8 mouse cellular contexts compared by ENCODE assay signal in genomic region chr9:37430582-37430981, GRCm38 (mm10). TPM values are rescaled to one million over a fixed set of nuclear protein-coding genes. Genes with fewer than 3 reads are reported as not detected.
A peak's percentile ranks its signal among the peaks of the same experiment; 100 is the strongest.
DNase-seq lines count a peak whose midpoint lies in the region; ATAC-seq lines count a peak whose summit lies in the region.

No protein-coding gene starts in this region.

- no peak overlapping the region for H3K27ac ChIP-seq in hindbrain, embryonic 11.5 days (ENCODE audit: low read depth, low read length)

- no peak overlapping the region; the same call in 1 of the 2 replicates for H3K4me3 ChIP-seq in hindbrain, embryonic 11.5 days (ENCODE audit: low read depth, low read length)

- no peaks in the 10 kb centered on the region for H3K36me3 ChIP-seq in hindbrain, embryonic 11.5 days (ENCODE audit: control insufficient read depth, insufficient read depth, low read length)

- peak overlapping the region; percentile 19; the same call in 1 of the 2 replicates for H3K4me2 ChIP-seq in hindbrain, embryonic 11.5 days (replicated peaks; ENCODE audit: low read depth, low read length)

- DNase-seq in Muller cell, postnatal 12 days (ENCODE audit: inconsistent ontology term): peak; percentile 68
- DNase-seq in cerebellum, adult 8-10 months: peak; percentile 77
- peak; percentile 89 to 90 for DNase-seq in frontal cortex, postnatal 10 days (ENCODE audit: low spot score in 2 of 2)
- peak; percentile 96 for DNase-seq in hindbrain, embryonic 11.5 days (ENCODE audit: low spot score)
- peak; percentile 93 for DNase-seq in layer of hippocampus, adult 9-11 months
- peak; percentile 88 for DNase-seq in lung, postnatal 14 days
- DNase-seq in retina, adult 2 months (ENCODE audit: low read depth, low spot score): peak; percentile 56
- peak; percentile 77 for DNase-seq in thymus, postnatal 25 days

- ATAC-seq in hindbrain, embryonic 11.5 days (ENCODE audit: low FRiP score): peak; percentile 72

- H3K9ac ChIP-seq in hindbrain, embryonic 11.5 days (ENCODE audit: low read depth, low read length): no peak overlapping the region

- H3K4me1 ChIP-seq in hindbrain, embryonic 11.5 days (replicated peaks; ENCODE audit: control insufficient read depth, insufficient read depth, low read length): peaks cover 5% of the 10 kb centered on the region

- 2% methylated on average over 12 of the region's 12 CpGs for WGBS in hindbrain, embryonic 11.5 days

- no peaks in the 10 kb centered on the region for H3K9me3 ChIP-seq in hindbrain, embryonic 11.5 days (ENCODE audit: control insufficient read depth, low read length)

- H3K27me3 ChIP-seq in hindbrain, embryonic 11.5 days (ENCODE audit: control insufficient read depth, insufficient read depth, low read length): peaks cover 64% of the 10 kb centered on the region

RNA-seq across cellular contexts. Expression of gene Robo3, which starts 2.5 kb away (rescaled TPM):
- polyA plus RNA-seq in hindbrain, embryonic 11.5 days (2014; fragmentation: Nextera tagmentation; extraction: Ambion mirVana): 120 TPM in 2 replicates

RNA-seq across cellular contexts. Expression of gene Robo4, which starts 28.9 kb away (rescaled TPM):
- 5.5 and 6.8 TPM in 2 replicates for polyA plus RNA-seq in hindbrain, embryonic 11.5 days (2014; fragmentation: Nextera tagmentation; extraction: Ambion mirVana)

RNA-seq across cellular contexts. Expression of gene Msantd2, which starts 58.5 kb away (rescaled TPM):
- polyA plus RNA-seq in hindbrain, embryonic 11.5 days (2014; fragmentation: Nextera tagmentation; extraction: Ambion mirVana): 41.1 and 42.3 TPM in 2 replicates
